Mouse (Mus musculus): ENCODE data around the gene Igf2bp3. TPM values are rescaled to one million over a fixed set of nuclear protein-coding genes. Genes with fewer than 3 reads are reported as not detected.

Igf2bp3 gene
- polyA plus RNA-seq, 1 experiment from 2014 or later, result 127 TPM

GRCm38 (mm10) chr6:49195188-49195587 lies 19.6 kb downstream of the Igf2bp3 start:
- Histone ChIP-seq H3K9me3 (peaks cover 6% of the 10 kb centered on the region; the same call in 1 of the 2 replicates), H3K36me3 (peaks cover 97% of the 10 kb centered on the region), H3K4me3 (no peak overlapping the region), H3K27me3 (ENCODE audit: insufficient read depth, poor library complexity, severe bottlenecking) (no peaks in the 10 kb centered on the region), H3K27ac (no peak overlapping the region), H3K4me1 (replicated peaks) (no peaks in the 10 kb centered on the region; the same call in 1 of the 2 replicates)
- DNase-seq (ENCODE audit: low spot score), result no peak
- WGBS, result 85% methylated on average over 10 of the region's 10 CpGs

- WGBS, result 95% methylated on average over 4 of the region's 4 CpGs
Observed at GRCm38 (mm10) chr6:49194536-49194935, 20.2 kb downstream of the Igf2bp3 start.

GRCm38 (mm10) chr6:49189363-49189762 lies 25.4 kb downstream of the Igf2bp3 start:
- Histone ChIP-seq H3K27ac (no peak overlapping the region), H3K27me3 (ENCODE audit: insufficient read depth, poor library complexity, severe bottlenecking) (no peaks in the 10 kb centered on the region), H3K4me1 (replicated peaks) (no peaks in the 10 kb centered on the region; the same call in 1 of the 2 replicates), H3K36me3 (peaks cover 85% of the 10 kb centered on the region), H3K9me3 (0 out of 2 replicates have a peak, but pooled peaks cover 3% of the 10 kb centered on the region), H3K4me3 (no peak overlapping the region)
- DNase-seq (ENCODE audit: low spot score), result no peak

More at GRCm38 (mm10) chr6:49194536-49194935, 20.2 kb downstream of the Igf2bp3 start:
- Histone ChIP-seq H3K27ac (no peak overlapping the region), H3K36me3 (peaks cover 98% of the 10 kb centered on the region), H3K27me3 (ENCODE audit: insufficient read depth, poor library complexity, severe bottlenecking) (no peaks in the 10 kb centered on the region), H3K4me3 (no peak overlapping the region), H3K4me1 (replicated peaks) (no peaks in the 10 kb centered on the region; the same call in 1 of the 2 replicates), H3K9me3 (peaks cover 6% of the 10 kb centered on the region; the same call in 1 of the 2 replicates)
- no peak for DNase-seq (ENCODE audit: low spot score)

- Histone ChIP-seq H3K4me3 (no peak overlapping the region), H3K27ac (no peak overlapping the region), H3K4me1 (replicated peaks) (no peaks in the 10 kb centered on the region), H3K27me3 (ENCODE audit: insufficient read depth, poor library complexity, severe bottlenecking) (no peaks in the 10 kb centered on the region), H3K9me3 (0 out of 2 replicates have a peak, but pooled peaks cover 3% of the 10 kb centered on the region), H3K36me3 (peaks cover 69% of the 10 kb centered on the region)
- DNase-seq (ENCODE audit: low spot score), result no peak
- WGBS, result 85% methylated on average over 7 of the region's 7 CpGs
Observed at GRCm38 (mm10) chr6:49187299-49187698, 27.5 kb downstream of the Igf2bp3 start.

GRCm38 (mm10) chr6:49176018-49176417 lies 38.7 kb downstream of the Igf2bp3 start:
- no peak for DNase-seq (ENCODE audit: low spot score)
- no peak overlapping the region for H3K27ac ChIP-seq
- 0 out of 2 replicates have a peak, but pooled peaks cover 9% of the 10 kb centered on the region for H3K4me1 ChIP-seq (replicated peaks)
- H3K9me3 ChIP-seq, result no peaks in the 10 kb centered on the region
- no peaks in the 10 kb centered on the region for H3K27me3 ChIP-seq (ENCODE audit: insufficient read depth, poor library complexity, severe bottlenecking)
- H3K4me3 ChIP-seq, result no peak overlapping the region
- 0 out of 2 replicates have a peak, but pooled peaks cover 3% of the 10 kb centered on the region for H3K36me3 ChIP-seq
- 87% methylated on average over 5 of the region's 5 CpGs for WGBS

- no peaks in the 10 kb centered on the region for H3K27me3 ChIP-seq (ENCODE audit: insufficient read depth, poor library complexity, severe bottlenecking)
- DNase-seq (ENCODE audit: low spot score), result no peak
- H3K9me3 ChIP-seq, result no peaks in the 10 kb centered on the region
- 0 out of 2 replicates have a peak, but pooled peaks cover 3% of the 10 kb centered on the region for H3K36me3 ChIP-seq
- no peak overlapping the region for H3K4me3 ChIP-seq
- no peak overlapping the region for H3K27ac ChIP-seq
- H3K4me1 ChIP-seq (replicated peaks), result 0 out of 2 replicates have a peak, but pooled peaks cover 9% of the 10 kb centered on the region
Observed at GRCm38 (mm10) chr6:49174616-49175015, 40.1 kb downstream of the Igf2bp3 start.

GRCm38 (mm10) chr6:49173674-49174073 lies 41.1 kb downstream of the Igf2bp3 start:
- 93% methylated on average over 4 of the region's 4 CpGs for WGBS
- H3K36me3 ChIP-seq, result 0 out of 2 replicates have a peak, but pooled peaks cover 3% of the 10 kb centered on the region
- no peak overlapping the region for H3K27ac ChIP-seq
- H3K9me3 ChIP-seq, result no peaks in the 10 kb centered on the region
- H3K27me3 ChIP-seq (ENCODE audit: insufficient read depth, poor library complexity, severe bottlenecking), result no peaks in the 10 kb centered on the region
- DNase-seq (ENCODE audit: low spot score), result no peak
- H3K4me3 ChIP-seq, result no peak overlapping the region
- 0 out of 2 replicates have a peak, but pooled peaks cover 9% of the 10 kb centered on the region for H3K4me1 ChIP-seq (replicated peaks)

- H3K9me3 ChIP-seq, result no peaks in the 10 kb centered on the region
- H3K4me1 ChIP-seq (replicated peaks), result 0 out of 2 replicates have a peak, but pooled peaks cover 9% of the 10 kb centered on the region
- no peak overlapping the region for H3K27ac ChIP-seq
- H3K4me3 ChIP-seq, result no peak overlapping the region
- 0 out of 2 replicates have a peak, but pooled peaks cover 3% of the 10 kb centered on the region for H3K36me3 ChIP-seq
- WGBS, result 87% methylated on average over 7 of the region's 7 CpGs
- no peak for DNase-seq (ENCODE audit: low spot score)
- no peaks in the 10 kb centered on the region for H3K27me3 ChIP-seq (ENCODE audit: insufficient read depth, poor library complexity, severe bottlenecking)
Observed at GRCm38 (mm10) chr6:49173265-49173664, 41.5 kb downstream of the Igf2bp3 start.

GRCm38 (mm10) chr6:49171216-49171615 lies 43.5 kb downstream of the Igf2bp3 start:
- Histone ChIP-seq H3K36me3 (peaks cover 9% of the 10 kb centered on the region), H3K27ac (no peak overlapping the region), H3K4me3 (no peak overlapping the region), H3K9me3 (no peaks in the 10 kb centered on the region), H3K27me3 (ENCODE audit: insufficient read depth, poor library complexity, severe bottlenecking) (no peaks in the 10 kb centered on the region), H3K4me1 (replicated peaks) (peaks cover 16% of the 10 kb centered on the region)
- no peak for DNase-seq (ENCODE audit: low spot score)
- WGBS, result 95% methylated on average over 5 of the region's 5 CpGs

GRCm38 (mm10) chr6:49168648-49169047 lies 46.1 kb downstream of the Igf2bp3 start:
- H3K4me1 ChIP-seq (replicated peaks), result peaks cover 35% of the 10 kb centered on the region
- H3K27ac ChIP-seq, result no peak overlapping the region
- WGBS, result 86% methylated on average over 3 of the region's 3 CpGs
- no peak overlapping the region for H3K4me3 ChIP-seq
- H3K27me3 ChIP-seq (ENCODE audit: insufficient read depth, poor library complexity, severe bottlenecking), result no peaks in the 10 kb centered on the region
- H3K36me3 ChIP-seq, result peaks cover 21% of the 10 kb centered on the region
- H3K9me3 ChIP-seq, result no peaks in the 10 kb centered on the region
- no peak for DNase-seq (ENCODE audit: low spot score)

- Histone ChIP-seq H3K36me3 (peaks cover 24% of the 10 kb centered on the region), H3K4me1 (replicated peaks) (peaks cover 26% of the 10 kb centered on the region), H3K9me3 (no peaks in the 10 kb centered on the region), H3K27me3 (ENCODE audit: insufficient read depth, poor library complexity, severe bottlenecking) (no peaks in the 10 kb centered on the region), H3K4me3 (no peak overlapping the region), H3K27ac (no peak overlapping the region)
- 76% methylated on average over 4 of the region's 4 CpGs for WGBS
- DNase-seq (ENCODE audit: low spot score), result no peak
Observed at GRCm38 (mm10) chr6:49167406-49167805, 47.4 kb downstream of the Igf2bp3 start.

- no peak for DNase-seq (ENCODE audit: low spot score)
- H3K4me1 ChIP-seq (replicated peaks), result peaks cover 26% of the 10 kb centered on the region
- H3K9me3 ChIP-seq, result no peaks in the 10 kb centered on the region
- H3K36me3 ChIP-seq, result peaks cover 24% of the 10 kb centered on the region
- no peak overlapping the region for H3K27ac ChIP-seq
- H3K27me3 ChIP-seq (ENCODE audit: insufficient read depth, poor library complexity, severe bottlenecking), result no peaks in the 10 kb centered on the region
- WGBS, result 86% methylated on average over 8 of the region's 8 CpGs
- H3K4me3 ChIP-seq, result no peak overlapping the region
Observed at GRCm38 (mm10) chr6:49166318-49166717, 48.4 kb downstream of the Igf2bp3 start.

- Histone ChIP-seq H3K27me3 (ENCODE audit: insufficient read depth, poor library complexity, severe bottlenecking) (no peaks in the 10 kb centered on the region), H3K4me3 (no peak overlapping the region), H3K36me3 (peaks cover 25% of the 10 kb centered on the region), H3K9me3 (no peaks in the 10 kb centered on the region), H3K4me1 (replicated peaks) (peaks cover 26% of the 10 kb centered on the region), H3K27ac (no peak overlapping the region)
- no peak for DNase-seq (ENCODE audit: low spot score)
- WGBS, result 92% methylated on average over 6 of the region's 6 CpGs
Observed at GRCm38 (mm10) chr6:49165855-49166254, 48.9 kb downstream of the Igf2bp3 start.
